Mouse (Mus musculus): ENCODE measurements at regions not wholly inside any gene's neighbourhood (a gene's known extent, or its start where the extent isn't known, plus 50 kb on each side); places are given as distances from the start of the nearest gene placed in this dataset.

DNA sequence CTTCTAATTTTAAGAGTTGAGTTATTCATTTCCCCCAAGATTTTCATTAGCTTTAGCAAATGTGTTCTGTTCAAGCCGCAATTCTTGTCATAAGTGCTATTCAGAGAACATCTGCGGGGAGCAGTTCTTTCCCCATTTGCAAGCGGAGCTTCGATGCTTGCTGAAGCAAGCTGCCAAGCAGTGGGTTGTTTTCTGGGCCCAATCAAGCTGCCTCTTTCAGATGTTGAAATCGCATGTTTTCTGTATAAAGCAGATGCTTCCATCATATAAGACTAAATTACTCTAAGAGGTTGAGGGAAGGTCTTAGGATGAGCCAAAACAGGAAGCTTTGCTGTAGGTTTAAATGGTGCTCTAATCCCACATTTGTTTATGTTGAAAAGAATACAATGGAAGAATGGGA is 547.4 kb downstream of the Abca13 start:
- DNase-seq (ENCODE audit: low spot score) (peak; percentile 19), ATAC-seq (no peak)
- H3K4me3 ChIP-seq (ENCODE audit: low read depth, low read length) = no peak overlapping the region
- no peak overlapping the region for H3K4me2 ChIP-seq (ENCODE audit: low read length)
- no peaks in the 10 kb centered on the region for H3K4me1 ChIP-seq (ENCODE audit: control insufficient read depth, insufficient read depth, low read length)
- no peaks in the 10 kb centered on the region for H3K27me3 ChIP-seq (replicated peaks; ENCODE audit: control insufficient read depth, insufficient read depth, low read length)
- H3K36me3 ChIP-seq (ENCODE audit: control insufficient read depth, insufficient read depth, low read length) = no peaks in the 10 kb centered on the region
- WGBS = 92% methylated on average over 5 of the region's 5 CpGs
- H3K9me3 ChIP-seq (replicated peaks; ENCODE audit: control insufficient read depth, low read length) = no peaks in the 10 kb centered on the region
- H3K27ac ChIP-seq (ENCODE audit: low read depth, low read length) = no peak overlapping the region
- H3K9ac ChIP-seq (ENCODE audit: low read length) = no peak overlapping the region

DNA sequence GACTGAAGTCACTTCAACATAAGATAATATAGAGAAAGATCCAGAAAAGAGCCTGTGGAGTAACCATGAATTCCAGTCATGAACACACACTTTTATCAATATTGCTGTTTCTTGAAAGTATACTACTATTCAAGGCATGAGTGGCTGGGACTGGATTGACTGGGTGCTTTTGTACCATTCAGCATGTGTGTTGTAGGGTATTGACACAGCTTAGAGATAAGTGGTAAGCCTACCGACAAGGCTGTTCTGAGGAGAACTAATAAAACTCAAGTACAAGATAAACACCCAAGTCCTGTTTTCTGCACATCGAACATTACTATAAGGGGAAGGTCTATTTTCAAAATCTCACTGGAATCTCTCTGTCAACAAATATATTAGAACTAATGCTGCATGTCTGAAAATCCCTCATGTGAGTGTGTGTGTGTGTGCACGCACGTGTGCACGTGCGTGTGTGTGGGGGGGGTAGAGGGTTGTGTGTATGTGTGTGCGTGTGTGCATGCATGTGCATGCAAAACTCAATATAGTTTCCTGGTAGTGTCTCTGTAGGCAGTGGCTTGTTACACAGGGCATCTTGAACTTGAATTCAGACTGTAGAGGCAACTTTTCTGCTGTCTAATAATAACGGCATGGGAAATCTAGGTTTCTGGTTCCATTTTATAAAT is 588.6 kb downstream of the Abca13 start:
- no peak overlapping the region for H3K9ac ChIP-seq (ENCODE audit: low read length)
- H3K27ac ChIP-seq (ENCODE audit: low read depth, low read length) = no peak overlapping the region
- H3K4me3 ChIP-seq (ENCODE audit: low read depth, low read length) = no peak overlapping the region
- H3K36me3 ChIP-seq (ENCODE audit: control insufficient read depth, insufficient read depth, low read length) = no peaks in the 10 kb centered on the region
- no peak for ATAC-seq
- H3K4me1 ChIP-seq (ENCODE audit: control insufficient read depth, insufficient read depth, low read length) = no peaks in the 10 kb centered on the region
- WGBS = 90% methylated on average over 8 of the region's 8 CpGs
- no peaks in the 10 kb centered on the region for H3K27me3 ChIP-seq (replicated peaks; ENCODE audit: control insufficient read depth, insufficient read depth, low read length)
- H3K4me2 ChIP-seq (ENCODE audit: low read length) = no peak overlapping the region
- no peaks in the 10 kb centered on the region for H3K9me3 ChIP-seq (replicated peaks; ENCODE audit: control insufficient read depth, low read length)
- DNase-seq (ENCODE audit: low spot score) = no peak

GRCm38 (mm10) chr11:9793175-9793828 is 601.6 kb downstream of the Abca13 start:
- Histone ChIP-seq H3K4me2 (ENCODE audit: low read length) (no peak overlapping the region), H3K9ac (ENCODE audit: low read length) (no peak overlapping the region), H3K9me3 (replicated peaks; ENCODE audit: control insufficient read depth, low read length) (no peaks in the 10 kb centered on the region), H3K4me3 (ENCODE audit: low read depth, low read length) (no peak overlapping the region), H3K36me3 (ENCODE audit: control insufficient read depth, insufficient read depth, low read length) (no peaks in the 10 kb centered on the region), H3K27me3 (replicated peaks; ENCODE audit: control insufficient read depth, insufficient read depth, low read length) (no peaks in the 10 kb centered on the region), H3K27ac (ENCODE audit: low read depth, low read length) (no peak overlapping the region), H3K4me1 (ENCODE audit: control insufficient read depth, insufficient read depth, low read length) (no peaks in the 10 kb centered on the region)
- ATAC-seq = no peak; the same call in 1 of the 2 replicates
- peak; percentile 3 for DNase-seq (ENCODE audit: low spot score)
- WGBS = 71% methylated on average over 2 of the region's 2 CpGs

DNA sequence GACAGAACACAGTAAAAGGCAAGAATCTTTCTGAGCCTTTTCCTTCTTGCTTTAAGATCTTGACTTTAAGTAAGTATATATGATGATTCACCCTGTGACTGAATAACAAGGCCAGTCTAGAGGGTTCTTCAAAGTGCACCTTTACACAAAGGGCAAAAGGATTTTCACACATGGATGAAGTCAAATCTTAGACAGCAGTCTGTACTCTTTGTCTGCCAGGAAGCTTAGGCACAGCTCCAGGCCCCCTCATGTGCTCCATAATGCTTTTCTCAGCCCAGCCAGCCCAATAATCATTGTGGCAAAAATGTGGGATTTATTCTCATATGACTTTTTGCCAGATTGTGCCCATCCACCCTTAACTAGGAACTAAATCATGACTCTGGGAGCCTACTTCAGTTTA is 647.9 kb downstream of the Abca13 start:
- peak; percentile 30 for DNase-seq (ENCODE audit: low spot score)
- H3K9me3 ChIP-seq (replicated peaks; ENCODE audit: control insufficient read depth, low read length) = no peaks in the 10 kb centered on the region

DNA sequence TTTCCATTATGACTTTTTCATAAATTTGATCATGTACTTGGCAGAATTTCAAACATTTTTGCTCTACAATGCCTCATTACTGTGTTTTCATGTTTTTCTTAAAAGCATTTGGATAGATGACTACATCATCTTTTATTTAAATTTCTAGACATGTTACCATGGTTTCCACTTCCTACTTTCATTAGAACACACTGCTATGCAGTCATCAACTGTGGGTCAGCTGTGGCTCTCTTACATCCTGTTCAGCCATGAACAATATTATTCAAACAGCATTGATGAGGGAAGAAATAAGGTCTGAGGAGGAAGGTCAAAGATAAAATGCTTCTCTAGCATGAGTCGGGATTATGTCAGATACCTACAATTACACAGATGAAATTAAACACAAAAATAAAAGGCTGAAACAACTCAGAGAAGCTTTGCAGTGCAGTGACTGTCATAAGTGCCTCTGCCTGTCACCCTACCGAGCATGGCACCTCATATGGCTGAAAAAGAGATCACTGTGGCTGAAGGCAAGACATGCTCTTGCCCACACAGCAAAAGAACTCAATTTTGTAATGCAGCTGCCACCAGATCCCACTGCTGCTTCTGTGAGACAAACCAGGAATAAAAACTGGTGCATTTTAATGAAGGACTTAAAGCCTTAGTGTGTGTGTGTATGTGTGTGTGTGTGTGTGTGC is 676.9 kb downstream of the Abca13 start:
- no peaks in the 10 kb centered on the region for H3K36me3 ChIP-seq (ENCODE audit: control insufficient read depth, insufficient read depth, low read length)
- ATAC-seq = no peak; the same call in 1 of the 2 replicates
- H3K4me1 ChIP-seq (ENCODE audit: control insufficient read depth, insufficient read depth, low read length) = no peaks in the 10 kb centered on the region
- WGBS = 82% methylated on average over 2 of the region's 2 CpGs
- no peaks in the 10 kb centered on the region for H3K27me3 ChIP-seq (replicated peaks; ENCODE audit: control insufficient read depth, insufficient read depth, low read length)
- no peak overlapping the region for H3K27ac ChIP-seq (ENCODE audit: low read depth, low read length)
- peak; percentile 5 for DNase-seq (ENCODE audit: low spot score)
- no peak overlapping the region for H3K4me2 ChIP-seq (ENCODE audit: low read length)
- H3K9ac ChIP-seq (ENCODE audit: low read length) = no peak overlapping the region
- H3K9me3 ChIP-seq (replicated peaks; ENCODE audit: control insufficient read depth, low read length) = no peaks in the 10 kb centered on the region
- H3K4me3 ChIP-seq (ENCODE audit: low read depth, low read length) = no peak overlapping the region

More for the DNA sequence above, 647.9 kb downstream of the Abca13 start:
- H3K27me3 ChIP-seq (replicated peaks; ENCODE audit: control insufficient read depth, insufficient read depth, low read length) = no peaks in the 10 kb centered on the region
- no peak overlapping the region for H3K4me2 ChIP-seq (ENCODE audit: low read length)
- no peak for ATAC-seq
- no peak overlapping the region for H3K9ac ChIP-seq (ENCODE audit: low read length)
- H3K27ac ChIP-seq (ENCODE audit: low read depth, low read length) = no peak overlapping the region
- no peak overlapping the region for H3K4me3 ChIP-seq (ENCODE audit: low read depth, low read length)
- no peaks in the 10 kb centered on the region for H3K4me1 ChIP-seq (ENCODE audit: control insufficient read depth, insufficient read depth, low read length)
- no peaks in the 10 kb centered on the region for H3K36me3 ChIP-seq (ENCODE audit: control insufficient read depth, insufficient read depth, low read length)
